Mouse (Mus musculus) heart, postnatal 0 days (tissue): Measurements from ENCODE around the gene Lrrk1.

Experiments used
- CTCF ChIP-seq: IDR thresholded peaks from 2 replicates; pipeline ENCODE4 v1.5.1; 2016; ENCODE audit warnings: antibody characterized with exemption, control low read depth, low read depth
- EP300 ChIP-seq: IDR thresholded peaks from 2 replicates; pipeline ENCODE4 v1.6.1; 2016; ENCODE audit warnings: antibody characterized with exemption, low read depth

GRCm38 (mm10) chr7:66200383-66200782 lies 187.8 kb downstream of the Lrrk1 start:
- TF ChIP-seq CTCF (no peak), EP300 (no peak)
